Mouse (Mus musculus): ENCODE results near the gene Zfp607a.
A peak's percentile ranks its signal among the peaks of the same experiment; 100 is the strongest.
"Not testable (repeated sequence)": the region's sequence is repeated elsewhere in the genome, so short reads cannot be mapped to it uniquely, and the experiment has no call there.

Zfp607a gene

GRCm38 (mm10) chr7:27857227-27857626, at the start of gene Zfp607a:
Gene Zfp607a (plus strand): TSS chr7:27857527.
- no peak for DNase-seq (ENCODE audit: low spot score)

GRCm38 (mm10) chr7:27818526-27819110, 38.7 kb upstream of the Zfp607a start:
- no peak for DNase-seq (ENCODE audit: low spot score)

GRCm38 (mm10) chr7:27822611-27823010, 34.7 kb upstream of the Zfp607a start:
- no peak for DNase-seq (ENCODE audit: low spot score)

- no peak for DNase-seq (ENCODE audit: low spot score)
Measured at GRCm38 (mm10) chr7:27834131-27834530, 23.2 kb upstream of the Zfp607a start.

- DNase-seq (ENCODE audit: low spot score), result no peak
Measured at GRCm38 (mm10) chr7:27837896-27838295, 19.4 kb upstream of the Zfp607a start.

GRCm38 (mm10) chr7:27838323-27839249, 18.7 kb upstream of the Zfp607a start, which contains the start of gene Zfp59:
Gene Zfp59 (plus strand): TSS chr7:27838607.
- peak; percentile 84 for DNase-seq (ENCODE audit: low spot score)

- DNase-seq (ENCODE audit: low spot score), result no peak
Measured at GRCm38 (mm10) chr7:27839596-27839995, 17.7 kb upstream of the Zfp607a start.

GRCm38 (mm10) chr7:27840104-27840503, 17.2 kb upstream of the Zfp607a start:
- DNase-seq (ENCODE audit: low spot score), result no peak

- DNase-seq (ENCODE audit: low spot score), result no peak
Measured at GRCm38 (mm10) chr7:27859301-27860251, 2.2 kb downstream of the Zfp607a start.

GRCm38 (mm10) chr7:27860396-27861235, 3.3 kb downstream of the Zfp607a start:
- peak; percentile 26 for DNase-seq (ENCODE audit: low spot score)

- not testable (repeated sequence) for DNase-seq (ENCODE audit: low spot score)
Measured at GRCm38 (mm10) chr7:27862578-27862977, 5.3 kb downstream of the Zfp607a start.

- no peak for DNase-seq (ENCODE audit: low spot score)
Measured at GRCm38 (mm10) chr7:27881721-27882120, 24.4 kb downstream of the Zfp607a start.

- no peak for DNase-seq (ENCODE audit: low spot score)
Measured at GRCm38 (mm10) chr7:27900601-27901000, 43.3 kb downstream of the Zfp607a start.

- DNase-seq (ENCODE audit: low spot score), result no peak
Measured at GRCm38 (mm10) chr7:27905061-27905848, 47.9 kb downstream of the Zfp607a start.

GRCm38 (mm10) chr7:27910952-27911351, 53.6 kb downstream of the Zfp607a start:
- not testable (repeated sequence) for DNase-seq (ENCODE audit: low spot score)

GRCm38 (mm10) chr7:27927041-27927440, 69.7 kb downstream of the Zfp607a start:
- not testable (repeated sequence) for DNase-seq (ENCODE audit: low spot score)

- no peak for DNase-seq (ENCODE audit: low spot score)
Measured at GRCm38 (mm10) chr7:27928818-27929695, 71.7 kb downstream of the Zfp607a start, which contains the start of gene Zfp974. Gene Zfp974 (minus strand): TSS chr7:27929460.

All from left cerebral cortex, adult 11 months (tissue).